20 mouse cellular contexts compared by ENCODE assay signal in the genomic region with DNA sequence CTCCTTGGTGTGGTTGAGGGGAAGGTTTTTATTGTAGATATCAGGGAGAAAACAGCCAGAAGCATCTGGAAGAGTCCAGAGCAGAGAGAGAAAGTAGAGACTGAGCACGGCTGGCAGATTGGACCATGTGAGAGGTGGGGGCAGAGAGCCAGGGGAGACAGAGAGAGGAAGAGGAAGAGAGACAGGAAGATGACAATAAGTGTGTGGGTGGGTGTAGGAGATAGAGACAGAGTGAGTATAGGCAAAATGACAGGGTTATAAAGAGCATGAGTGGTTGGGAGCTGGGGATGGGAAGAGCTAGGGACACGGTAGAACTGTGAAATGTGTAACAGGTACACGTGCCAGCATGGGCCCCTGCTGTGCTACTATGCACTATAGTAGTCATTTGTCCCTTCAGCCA. TPM values are rescaled to one million over a fixed set of nuclear protein-coding genes. Genes with fewer than 3 reads are reported as not detected.
DNase-seq lines count a peak whose midpoint lies in the region; ATAC-seq and TF ChIP-seq lines count a peak whose summit lies in the region.
"Had no signal": no experiment of that assay in that cellular context is flagged by ENCODE, and none has a peak within 500 bp of the region (broad histone marks: within the 10 kb centered on the region; RNA-seq: fewer than 3 reads in every experiment).

No protein-coding gene starts in this region.

- H3K4me3 ChIP-seq in heart, embryonic 14.5 days (ENCODE audit: control insufficient read depth in 1 of 2, insufficient read depth in 1 of 2, low read depth in 1 of 2, low read length in 2 of 2): no peak overlapping the region
- H3K4me3 ChIP-seq in spleen, adult 2 months (ENCODE audit: extremely low read depth, insufficient read depth, insufficient read length): no peak overlapping the region
- H3K4me3 ChIP-seq: embryonic facial prominence, embryonic 13.5 days; forebrain, embryonic 12.5 days; heart, adult 2 months; heart, embryonic 12.5 days; hindbrain, embryonic 12.5 days had no signal

- 0 out of 2 replicates have a peak, but pooled peaks have one; percentile 28 for ATAC-seq in heart, embryonic 14.5 days (ENCODE audit: insufficient number of reproducible peaks, insufficient read depth, low FRiP score, low read depth)
- peak; percentile 36; the same call in 1 of the 2 replicates for ATAC-seq in neutrophil, adult 5-6 weeks (ENCODE audit: extremely low read depth, insufficient number of reproducible peaks, low FRiP score, poor library complexity, severe bottlenecking)
- ATAC-seq: hindbrain, postnatal 0 days had no signal

- TF ChIP-seq POLR2A in spleen, adult 2 months (IDR thresholded peaks at IDR 0.05; ENCODE audit: low read depth, low read length): no peak

- H3K4me1 ChIP-seq in heart, embryonic 14.5 days (ENCODE audit: control insufficient read depth in 2 of 2, insufficient read depth in 2 of 2, low read length in 2 of 2): peaks cover 3 to 7% of the 10 kb centered on the region in 2 experiments; a peak in 3 of 4 replicates
- H3K4me1 ChIP-seq in spleen, adult 2 months (ENCODE audit: control insufficient read depth, insufficient read depth, insufficient read length): peaks cover 8% of the 10 kb centered on the region; the same call in 1 of the 2 replicates

- no peaks in the 10 kb centered on the region for H3K36me3 ChIP-seq in heart, embryonic 14.5 days (ENCODE audit: control insufficient read depth, insufficient read depth, low read length)
- no peaks in the 10 kb centered on the region for H3K36me3 ChIP-seq in spleen, adult 2 months (ENCODE audit: control insufficient read depth, insufficient read depth, low read length)
- H3K36me3 ChIP-seq: embryonic facial prominence, embryonic 13.5 days; forebrain, embryonic 12.5 days; heart, embryonic 12.5 days; hindbrain, embryonic 12.5 days had no signal

- no peak for TF ChIP-seq CTCF in spleen, adult 2 months (IDR thresholded peaks at IDR 0.05; ENCODE audit: extremely low read depth, insufficient read depth, insufficient read length, insufficient replicate concordance)

- H3K27ac ChIP-seq in heart, embryonic 14.5 days (replicated peaks in 1 of 2; ENCODE audit: control insufficient read depth in 1 of 2, insufficient read depth in 1 of 2, low read depth in 2 of 2, low read length in 2 of 2): no peak overlapping the region
- H3K27ac ChIP-seq in spleen, adult 2 months (ENCODE audit: insufficient read depth, low read length): peak overlapping the region; percentile 19; the same call in 1 of the 2 replicates
- H3K27ac ChIP-seq: embryonic facial prominence, embryonic 13.5 days; forebrain, embryonic 12.5 days; heart, adult 2 months; hindbrain, embryonic 12.5 days; hindbrain, postnatal 0 days had no signal

- H3K9ac ChIP-seq in heart, embryonic 14.5 days (ENCODE audit: low read length): no peak overlapping the region
- H3K9ac ChIP-seq: embryonic facial prominence, embryonic 13.5 days; forebrain, embryonic 12.5 days; heart, embryonic 12.5 days; hindbrain, embryonic 12.5 days had no signal

- H3K4me2 ChIP-seq in heart, embryonic 14.5 days (ENCODE audit: low read length): no peak overlapping the region
- H3K4me2 ChIP-seq: embryonic facial prominence, embryonic 13.5 days; forebrain, embryonic 12.5 days; heart, embryonic 12.5 days; hindbrain, embryonic 12.5 days had no signal

- peaks cover 4% of the 10 kb centered on the region; the same call in 1 of the 2 replicates for H3K9me3 ChIP-seq in heart, embryonic 14.5 days (ENCODE audit: control insufficient read depth, low read length)
- H3K9me3 ChIP-seq: embryonic facial prominence, embryonic 13.5 days; forebrain, embryonic 12.5 days; hindbrain, embryonic 12.5 days had no signal

- DNase-seq in heart, postnatal 10 days: no peak
- DNase-seq in spleen, adult 2 months (ENCODE audit: low read depth in 1 of 2, low spot score in 2 of 2): peak in 1 of 2 experiments; percentile 27
- no peak for DNase-seq in spleen, postnatal 14 days (ENCODE audit: low spot score in 2 of 2)
- peak; percentile 34 for DNase-seq in MEL-GATA-1-ER (ENCODE audit: extremely low read depth, low read depth)
- DNase-seq in layer of hippocampus, postnatal 25 days (ENCODE audit: extremely low spot score in 1 of 2, low spot score in 1 of 2): no peak
- DNase-seq in layer of hippocampus, postnatal 14 days (ENCODE audit: low spot score in 2 of 2): no peak
- DNase-seq: adrenal gland, postnatal 10 days; cerebellum, adult 11 months; cerebellum, adult 8-10 months; cerebellum, postnatal 14 days; gastrocnemius, postnatal 36 days; heart, adult 2 months; heart, postnatal 4 days had no signal

- H3K27me3 ChIP-seq in heart, embryonic 14.5 days (ENCODE audit: control insufficient read depth, insufficient read depth, low read length): no peaks in the 10 kb centered on the region
- no peaks in the 10 kb centered on the region for H3K27me3 ChIP-seq in spleen, adult 2 months (ENCODE audit: control insufficient read depth, insufficient read depth, low read length)
- H3K27me3 ChIP-seq: embryonic facial prominence, embryonic 13.5 days; forebrain, embryonic 12.5 days; heart, embryonic 12.5 days; hindbrain, embryonic 12.5 days had no signal

- intact Hi-C loops in heart, postnatal 10 days (cut with DNase I): no loop called here

- WGBS in heart, embryonic 14.5 days: 27% methylated on average over 3 of the region's 3 CpGs
- WGBS in spleen, adult 2 months: 3% methylated on average over 3 of the region's 3 CpGs

RNA-seq across cellular contexts. Expression of a gene that starts 6.1 kb away (rescaled TPM):
- polyA plus RNA-seq in heart, embryonic 14.5 days (2014; fragmentation: Nextera tagmentation; extraction: Ambion mirVana): 12.6 and 13.6 TPM in 2 replicates
- 10 to 100 TPM; 24.7 to 26.3 TPM for total RNA-seq in heart, postnatal 10 days (2021)
- polyA plus RNA-seq in spleen, adult 2 months (2012; rRNA removed): 87.1 and 113 TPM in 2 replicates
- total RNA-seq in neutrophil, adult 5-6 weeks (2017): 50.7 and 57.7 TPM in 2 replicates
- 10 to 100 TPM; 16.6 to 21.6 TPM for total RNA-seq in layer of hippocampus, postnatal 25 days (2021)
- 10 to 100 TPM; 22.9 to 25.2 TPM for total RNA-seq in layer of hippocampus, postnatal 14 days (2021)

RNA-seq across cellular contexts. Expression of a gene that starts 44.8 kb away (rescaled TPM):
- 12.1 and 12.8 TPM in 2 replicates for polyA plus RNA-seq in heart, embryonic 14.5 days (2014; fragmentation: Nextera tagmentation; extraction: Ambion mirVana)
- total RNA-seq in heart, postnatal 10 days (2021): 10 to 100 TPM; 11.9 to 14.2 TPM
- 12.4 and 12.8 TPM in 2 replicates for polyA plus RNA-seq in spleen, adult 2 months (2012; rRNA removed)
- total RNA-seq in neutrophil, adult 5-6 weeks (2017): 26.6 and 28.3 TPM in 2 replicates
- 10 to 100 TPM; 68.7 to 70.3 TPM for total RNA-seq in layer of hippocampus, postnatal 25 days (2021)
- total RNA-seq in layer of hippocampus, postnatal 14 days (2021): 10 to 100 TPM; 66.9 TPM
